Comparison of ENCODE assay signal across 12 mouse cellular contexts in genomic region chr7:24378049-24378701, GRCm38 (mm10). TPM values are rescaled to one million over a fixed set of nuclear protein-coding genes. Genes with fewer than 3 reads are reported as not detected.
DNase-seq lines count a peak whose midpoint lies in the region; TF ChIP-seq lines count a peak whose summit lies in the region.
"Had no signal": no experiment of that assay in that cellular context is flagged by ENCODE, and none has a peak within 500 bp of the region (broad histone marks: within the 10 kb centered on the region; RNA-seq: fewer than 3 reads in every experiment).

No protein-coding gene starts in this region.

- TF ChIP-seq POLR2A in spleen, adult 2 months (IDR thresholded peaks at IDR 0.05; ENCODE audit: low read depth, low read length): no peak

- intact Hi-C loops in gastrocnemius, postnatal 14 days (cut with DNase I; ENCODE audit: low total_unique reads): no loop called here

- no peak overlapping the region for H3K4me3 ChIP-seq in spleen, adult 2 months (ENCODE audit: extremely low read depth, insufficient read depth, insufficient read length)
- no peak overlapping the region for H3K4me3 ChIP-seq in embryonic facial prominence, embryonic 10.5 days

- H3K36me3 ChIP-seq in spleen, adult 2 months (ENCODE audit: control insufficient read depth, insufficient read depth, low read length): peaks cover 7% of the 10 kb centered on the region
- H3K36me3 ChIP-seq in embryonic facial prominence, embryonic 10.5 days (replicated peaks): no peaks in the 10 kb centered on the region
- H3K36me3 ChIP-seq: neural tube, embryonic 13.5 days had no signal

- no peaks in the 10 kb centered on the region for H3K9me3 ChIP-seq in embryonic facial prominence, embryonic 10.5 days
- H3K9me3 ChIP-seq: megakaryocyte, embryonic 14.5 days; neural tube, embryonic 13.5 days had no signal

- DNase-seq in spleen, adult 2 months (ENCODE audit: low read depth in 1 of 2, low spot score in 2 of 2): no peak
- DNase-seq in spleen, adult 18-20 months: no peak
- peak; percentile 50 for DNase-seq in embryonic facial prominence, embryonic 10.5 days (ENCODE audit: low spot score)
- DNase-seq in liver: peak; percentile 26
- DNase-seq in testis, postnatal 10 days (ENCODE audit: low spot score): no peak
- DNase-seq in frontal cortex, postnatal 25 days (ENCODE audit: low spot score in 2 of 2): no peak
- DNase-seq in gastrocnemius, postnatal 14 days: no peak

- 71% methylated on average over 10 of the region's 10 CpGs for WGBS in spleen, adult 2 months
- 71% methylated on average over 10 of the region's 10 CpGs for WGBS in embryonic facial prominence, embryonic 10.5 days

- H3K27ac ChIP-seq in spleen, adult 2 months (ENCODE audit: insufficient read depth, low read length): peak overlapping the region; percentile 77
- peak overlapping the region; percentile 78 for H3K27ac ChIP-seq in embryonic facial prominence, embryonic 10.5 days (replicated peaks)
- H3K27ac ChIP-seq: neural tube, embryonic 13.5 days had no signal

- no peaks in the 10 kb centered on the region for H3K27me3 ChIP-seq in spleen, adult 2 months (ENCODE audit: control insufficient read depth, insufficient read depth, low read length)
- peaks cover 24% of the 10 kb centered on the region for H3K27me3 ChIP-seq in embryonic facial prominence, embryonic 10.5 days (replicated peaks; ENCODE audit: low read depth, poor library complexity, severe bottlenecking)
- H3K27me3 ChIP-seq: megakaryocyte, embryonic 14.5 days had no signal

- no peak for TF ChIP-seq CTCF in spleen, adult 2 months (IDR thresholded peaks at IDR 0.05; ENCODE audit: extremely low read depth, insufficient read depth, insufficient read length, insufficient replicate concordance)

- H3K4me1 ChIP-seq in spleen, adult 2 months (ENCODE audit: control insufficient read depth, insufficient read depth, insufficient read length): peaks cover 31% of the 10 kb centered on the region
- H3K4me1 ChIP-seq in embryonic facial prominence, embryonic 10.5 days: peaks cover 42% of the 10 kb centered on the region

RNA-seq across cellular contexts. Expression of gene Kcnn4, which starts 8.1 kb away (rescaled TPM):
- 102 and 133 TPM in 2 replicates for polyA plus RNA-seq in spleen, adult 2 months (2012; rRNA removed)
- 3.0 and 3.5 TPM in 2 replicates for polyA plus RNA-seq in embryonic facial prominence, embryonic 10.5 days (2016; fragmentation: Nextera tagmentation; extraction: Ambion mirVana)
- total RNA-seq in gastrocnemius, postnatal 14 days (2021): under 1 TPM; 0.29 to 0.33 TPM

RNA-seq across cellular contexts. Expression of gene Smg9, which starts 21.2 kb away (rescaled TPM):
- polyA plus RNA-seq in spleen, adult 2 months (2012; rRNA removed): 55.7 and 83.3 TPM in 2 replicates
- 25.8 and 26.3 TPM in 2 replicates for polyA plus RNA-seq in embryonic facial prominence, embryonic 10.5 days (2016; fragmentation: Nextera tagmentation; extraction: Ambion mirVana)
- 1 to 10 TPM; 9.2 to 9.5 TPM for total RNA-seq in gastrocnemius, postnatal 14 days (2021)

RNA-seq across cellular contexts. Expression of gene Lypd5, which starts 29.2 kb away (rescaled TPM):
- not detected in 2 replicates for polyA plus RNA-seq in spleen, adult 2 months (2012; rRNA removed)
- not detected in 2 replicates for polyA plus RNA-seq in embryonic facial prominence, embryonic 10.5 days (2016; fragmentation: Nextera tagmentation; extraction: Ambion mirVana)
- not detected for total RNA-seq in gastrocnemius, postnatal 14 days (2021)
- total RNA-seq: gastrocnemius, postnatal 4 days; left cerebral cortex, adult 18-20 months had no signal
- polyA plus RNA-seq: intestine, embryonic 14.5 days; neural tube, embryonic 13.5 days had no signal

RNA-seq across cellular contexts. Expression of gene Tescl, which starts 44.4 kb away (rescaled TPM):
- 0.18 and 0.26 TPM in 2 replicates for polyA plus RNA-seq in spleen, adult 2 months (2012; rRNA removed)
- 0.17 TPM in 1 of 2 replicates, not detected in the other for polyA plus RNA-seq in embryonic facial prominence, embryonic 10.5 days (2016; fragmentation: Nextera tagmentation; extraction: Ambion mirVana)
- not detected for total RNA-seq in gastrocnemius, postnatal 14 days (2021)
- total RNA-seq: left cerebral cortex, adult 18-20 months had no signal
- polyA plus RNA-seq: intestine, embryonic 14.5 days had no signal

Comparison
In these comparisons a context has a peak if more than half of its experiments do, and no peak if none do; other contexts are left out.
1. DNase-seq: peak in embryonic facial prominence, embryonic 10.5 days (single experiment) and liver (single experiment); none in spleen, adult 2 months (0 of 2), spleen, adult 18-20 months (0 of 2), testis, postnatal 10 days (single experiment), frontal cortex, postnatal 25 days (0 of 2) and gastrocnemius, postnatal 14 days (single experiment).
2. RNA of gene Kcnn4, which starts 8.1 kb away (polyA plus RNA-seq): 102 to 133 TPM in spleen, adult 2 months; 3.0 to 3.5 TPM in embryonic facial prominence, embryonic 10.5 days; every median in the first group is over 10 times any median in the second.